Mouse (Mus musculus): ENCODE data around the gene Kcnd2. TPM values are rescaled to one million over a fixed set of nuclear protein-coding genes. Genes with fewer than 3 reads are reported as not detected.

Gene Kcnd2
- total RNA-seq, 2 experiments from 2014 or later: 103 to 111 TPM

GRCm38 (mm10) chr6:21418246-21418645 is 202.9 kb downstream of the Kcnd2 start:
- no peak for DNase-seq (ENCODE audit: low spot score in 2 of 2)

- DNase-seq (ENCODE audit: low spot score in 2 of 2): no peak
These were observed 209.0 kb downstream of the Kcnd2 start for GRCm38 (mm10) chr6:21424202-21424785.

- DNase-seq (ENCODE audit: low spot score in 2 of 2): no peak
These were observed 215.8 kb downstream of the Kcnd2 start for GRCm38 (mm10) chr6:21431120-21431519.

GRCm38 (mm10) chr6:21464719-21465118 is 249.4 kb downstream of the Kcnd2 start:
- no peak for DNase-seq (ENCODE audit: low spot score in 2 of 2)

- DNase-seq (ENCODE audit: low spot score in 2 of 2): no peak
These were observed 256.7 kb downstream of the Kcnd2 start for GRCm38 (mm10) chr6:21471891-21472544.

GRCm38 (mm10) chr6:21482714-21483113 is 267.4 kb downstream of the Kcnd2 start:
- DNase-seq (ENCODE audit: low spot score in 2 of 2): no peak

GRCm38 (mm10) chr6:21488536-21488935 is 273.2 kb downstream of the Kcnd2 start:
- DNase-seq (ENCODE audit: low spot score in 2 of 2): no peak

- no peak for DNase-seq (ENCODE audit: low spot score in 2 of 2)
These were observed 287.6 kb downstream of the Kcnd2 start for GRCm38 (mm10) chr6:21502921-21503320.

GRCm38 (mm10) chr6:21510621-21511239 is 295.4 kb downstream of the Kcnd2 start:
- no peak for DNase-seq (ENCODE audit: low spot score in 2 of 2)

- no peak for DNase-seq (ENCODE audit: low spot score in 2 of 2)
These were observed 305.0 kb downstream of the Kcnd2 start for GRCm38 (mm10) chr6:21520351-21520750.

GRCm38 (mm10) chr6:21527489-21528074 is 312.3 kb downstream of the Kcnd2 start:
- no peak for DNase-seq (ENCODE audit: low spot score in 2 of 2)

GRCm38 (mm10) chr6:21534009-21534408 is 318.7 kb downstream of the Kcnd2 start:
- DNase-seq (ENCODE audit: low spot score in 2 of 2): no peak

GRCm38 (mm10) chr6:21534820-21535219 is 319.5 kb downstream of the Kcnd2 start:
- DNase-seq (ENCODE audit: low spot score in 2 of 2): peak in 1 of 2 experiments; percentile 24

GRCm38 (mm10) chr6:21551501-21551900 is 336.2 kb downstream of the Kcnd2 start:
- no peak for DNase-seq (ENCODE audit: low spot score in 2 of 2)

GRCm38 (mm10) chr6:21570964-21571363 is 355.7 kb downstream of the Kcnd2 start:
- no peak for DNase-seq (ENCODE audit: low spot score in 2 of 2)

- DNase-seq (ENCODE audit: low spot score in 2 of 2): no peak
These were observed 374.9 kb downstream of the Kcnd2 start for GRCm38 (mm10) chr6:21590156-21590555.

GRCm38 (mm10) chr6:21597424-21597823 is 382.1 kb downstream of the Kcnd2 start:
- no peak for DNase-seq (ENCODE audit: low spot score in 2 of 2)

GRCm38 (mm10) chr6:21609381-21610059 is 394.2 kb downstream of the Kcnd2 start:
- no peak for DNase-seq (ENCODE audit: low spot score in 2 of 2)

- DNase-seq (ENCODE audit: low spot score in 2 of 2): no peak
These were observed 414.7 kb downstream of the Kcnd2 start for GRCm38 (mm10) chr6:21629989-21630388.

- DNase-seq (ENCODE audit: low spot score in 2 of 2): no peak
These were observed 440.4 kb downstream of the Kcnd2 start for GRCm38 (mm10) chr6:21655681-21656080.

- no peak for DNase-seq (ENCODE audit: low spot score in 2 of 2)
These were observed 448.8 kb downstream of the Kcnd2 start for GRCm38 (mm10) chr6:21664135-21664534.

GRCm38 (mm10) chr6:21664638-21665037 is 449.3 kb downstream of the Kcnd2 start:
- no peak for DNase-seq (ENCODE audit: low spot score in 2 of 2)

All from layer of hippocampus, postnatal 10 days (tissue).